Mouse (Mus musculus) heart, postnatal 36 days (tissue): ENCODE measurements at regions not wholly inside any gene's neighbourhood (a gene's known extent, or its start where the extent isn't known, plus 50 kb on each side); places are given as distances from the start of the nearest gene placed in this dataset.

Source experiments
- DNase-seq, 2 experiments: peaks; one replicate each; pipeline ENCODE4 v3.0.0; 2021 to 2022
- intact Hi-C: fragments of 180-260 bp; cut with DNase I; formaldehyde crosslinking; loops from one replicate; pipeline ENCODE4 v1.15.1; 2025

- no peak for DNase-seq
- intact Hi-C loops, result no loop called here
Observed at GRCm38 (mm10) chr6:12140596-12140995, 233.0 kb downstream of the Phf14 start.

- intact Hi-C loops, result no loop called here
- DNase-seq, result no peak
Observed at GRCm38 (mm10) chr6:12145216-12145615, 237.6 kb downstream of the Phf14 start.

- no peak for DNase-seq
- intact Hi-C loops, result no loop called here
Observed at GRCm38 (mm10) chr6:12150613-12151333, 243.2 kb downstream of the Phf14 start.

GRCm38 (mm10) chr6:12163971-12164370, 256.4 kb downstream of the Phf14 start:
- intact Hi-C loops, result no loop called here
- DNase-seq, result no peak

- intact Hi-C loops, result no loop called here
- no peak for DNase-seq
Observed at GRCm38 (mm10) chr6:12168533-12168932, 260.9 kb downstream of the Phf14 start.

GRCm38 (mm10) chr6:12169431-12169830, 261.8 kb downstream of the Phf14 start:
- intact Hi-C loops, result no loop called here
- DNase-seq, result no peak

- no peak for DNase-seq
- intact Hi-C loops, result no loop called here
Observed at GRCm38 (mm10) chr6:12170722-12171121, 263.1 kb downstream of the Phf14 start.

GRCm38 (mm10) chr6:12171189-12171588, 263.6 kb downstream of the Phf14 start:
- intact Hi-C loops, result no loop called here
- no peak for DNase-seq

- intact Hi-C loops, result no loop called here
- no peak for DNase-seq
Observed at GRCm38 (mm10) chr6:12177996-12178395, 270.4 kb downstream of the Phf14 start.

- intact Hi-C loops, result no loop called here
- DNase-seq, result no peak
Observed at GRCm38 (mm10) chr6:12180951-12181350, 273.3 kb downstream of the Phf14 start.

- DNase-seq, result no peak
- intact Hi-C loops, result no loop called here
Observed at GRCm38 (mm10) chr6:12210190-12210589, 302.6 kb downstream of the Phf14 start.

- intact Hi-C loops, result no loop called here
- DNase-seq, result no peak
Observed at GRCm38 (mm10) chr6:12214526-12215177, 307.0 kb downstream of the Phf14 start.

- intact Hi-C loops, result no loop called here
- no peak for DNase-seq
Observed at GRCm38 (mm10) chr6:12215178-12215553, 307.6 kb downstream of the Phf14 start.

GRCm38 (mm10) chr6:12244151-12244550, 336.5 kb downstream of the Phf14 start:
- no peak for DNase-seq
- intact Hi-C loops, result no loop called here

- intact Hi-C loops, result no loop called here
- no peak for DNase-seq
Observed at GRCm38 (mm10) chr6:12247975-12248374, 340.4 kb downstream of the Phf14 start.

GRCm38 (mm10) chr6:12248599-12248998, 341.0 kb downstream of the Phf14 start:
- intact Hi-C loops, result no loop called here
- DNase-seq, result no peak

- intact Hi-C loops, result no loop called here
- no peak for DNase-seq
Observed at GRCm38 (mm10) chr6:12254507-12254906, 346.9 kb downstream of the Phf14 start.

GRCm38 (mm10) chr6:12255434-12255833, 347.8 kb downstream of the Phf14 start:
- no peak for DNase-seq
- intact Hi-C loops, result no loop called here

GRCm38 (mm10) chr6:12258273-12258672, 350.7 kb downstream of the Phf14 start:
- no peak for DNase-seq
- intact Hi-C loops, result no loop called here

- DNase-seq, result no peak
- intact Hi-C loops, result no loop called here
Observed at GRCm38 (mm10) chr6:12258940-12259481, 351.4 kb downstream of the Phf14 start.

- intact Hi-C loops, result no loop called here
- no peak for DNase-seq
Observed at GRCm38 (mm10) chr6:12259629-12260028, 352.0 kb downstream of the Phf14 start.
